Mouse (Mus musculus): ENCODE data around the gene Grb10. TPM values are rescaled to one million over a fixed set of nuclear protein-coding genes. Genes with fewer than 3 reads are reported as not detected.
A peak's percentile ranks its signal among the peaks of the same experiment; 100 is the strongest.

Gene Grb10
- polyA plus RNA-seq, 1 experiment from 2014 or later, result 654 TPM

- Histone ChIP-seq H3K36me3 (peaks cover 92% of the 10 kb centered on the region), H3K27me3 (ENCODE audit: insufficient read depth, poor library complexity, severe bottlenecking) (no peaks in the 10 kb centered on the region), H3K9me3 (no peaks in the 10 kb centered on the region), H3K4me3 (no peak overlapping the region), H3K27ac (0 out of 2 replicates have a peak overlapping the region, but pooled peaks have one; percentile 7), H3K4me1 (peaks cover 18% of the 10 kb centered on the region)
- WGBS, result 83% methylated on average over 8 of the region's 8 CpGs
- DNase-seq (ENCODE audit: low spot score), result no peak
Observed at GRCm38 (mm10) chr11:11934808-11935207, 103.7 kb downstream of the Grb10 start.

- H3K9me3 ChIP-seq, result no peaks in the 10 kb centered on the region
- WGBS, result 67% methylated on average over 11 of the region's 11 CpGs
- no peaks in the 10 kb centered on the region for H3K27me3 ChIP-seq (ENCODE audit: insufficient read depth, poor library complexity, severe bottlenecking)
- H3K36me3 ChIP-seq, result peaks cover 81% of the 10 kb centered on the region
- H3K27ac ChIP-seq, result peak overlapping the region; percentile 38
- DNase-seq (ENCODE audit: low spot score), result no peak
- no peak overlapping the region for H3K4me3 ChIP-seq
- peaks cover 13% of the 10 kb centered on the region for H3K4me1 ChIP-seq
Observed at GRCm38 (mm10) chr11:11932102-11932789, 106.2 kb downstream of the Grb10 start.

GRCm38 (mm10) chr11:11931688-11932087 is 106.8 kb downstream of the Grb10 start:
- H3K36me3 ChIP-seq, result peaks cover 76% of the 10 kb centered on the region
- DNase-seq (ENCODE audit: low spot score), result no peak
- H3K4me3 ChIP-seq, result no peak overlapping the region
- 68% methylated on average over 5 of the region's 5 CpGs for WGBS
- H3K27me3 ChIP-seq (ENCODE audit: insufficient read depth, poor library complexity, severe bottlenecking), result no peaks in the 10 kb centered on the region
- no peaks in the 10 kb centered on the region for H3K9me3 ChIP-seq
- H3K27ac ChIP-seq, result peak overlapping the region; percentile 38; the same call in 1 of the 2 replicates
- peaks cover 13% of the 10 kb centered on the region for H3K4me1 ChIP-seq

- DNase-seq (ENCODE audit: low spot score), result no peak
- no peaks in the 10 kb centered on the region for H3K9me3 ChIP-seq
- no peaks in the 10 kb centered on the region for H3K27me3 ChIP-seq (ENCODE audit: insufficient read depth, poor library complexity, severe bottlenecking)
- WGBS, result 91% methylated on average over 11 of the region's 11 CpGs
- H3K27ac ChIP-seq, result no peak overlapping the region
- H3K4me3 ChIP-seq, result no peak overlapping the region
- peaks cover 64% of the 10 kb centered on the region for H3K36me3 ChIP-seq
- H3K4me1 ChIP-seq, result peaks cover 17% of the 10 kb centered on the region
Observed at GRCm38 (mm10) chr11:11930527-11930926, 108.0 kb downstream of the Grb10 start.

GRCm38 (mm10) chr11:11929059-11929458 is 109.4 kb downstream of the Grb10 start:
- Histone ChIP-seq H3K27me3 (ENCODE audit: insufficient read depth, poor library complexity, severe bottlenecking) (no peaks in the 10 kb centered on the region), H3K4me1 (peaks cover 13% of the 10 kb centered on the region), H3K36me3 (peaks cover 50% of the 10 kb centered on the region), H3K27ac (peak overlapping the region; percentile 53), H3K4me3 (no peak overlapping the region), H3K9me3 (no peaks in the 10 kb centered on the region)
- 82% methylated on average over 3 of the region's 3 CpGs for WGBS
- DNase-seq (ENCODE audit: low spot score), result no peak

DNA sequence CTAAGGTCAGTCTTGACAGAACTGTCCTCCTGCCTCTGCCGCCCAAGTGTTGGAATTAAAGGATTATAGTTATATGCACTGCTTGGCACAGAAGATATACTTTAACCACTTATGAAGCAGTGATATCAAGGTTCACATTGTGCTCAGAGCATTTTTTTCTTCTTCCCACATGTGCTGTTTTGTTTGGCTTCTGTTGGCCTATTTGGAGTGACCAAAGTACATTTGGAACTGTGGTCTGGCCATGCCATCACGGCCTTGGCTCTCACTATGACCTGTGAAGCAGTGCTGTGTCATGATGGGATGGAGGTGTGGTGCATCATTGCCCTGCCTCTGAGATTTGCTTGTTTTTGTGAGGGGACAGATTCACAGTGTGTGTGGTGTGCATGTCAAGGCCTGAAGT is 109.9 kb downstream of the Grb10 start:
- peak overlapping the region; percentile 53 for H3K27ac ChIP-seq

GRCm38 (mm10) chr11:11923900-11924299 is 114.6 kb downstream of the Grb10 start:
- Histone ChIP-seq H3K4me3 (no peak overlapping the region), H3K4me1 (peaks cover 12% of the 10 kb centered on the region; the same call in 1 of the 2 replicates), H3K27ac (no peak overlapping the region), H3K36me3 (peaks cover 2% of the 10 kb centered on the region; the same call in 1 of the 2 replicates), H3K9me3 (no peaks in the 10 kb centered on the region), H3K27me3 (ENCODE audit: insufficient read depth, poor library complexity, severe bottlenecking) (no peaks in the 10 kb centered on the region)
- DNase-seq (ENCODE audit: low spot score), result no peak
- WGBS, result 66% methylated on average over 3 of the region's 3 CpGs

More for the DNA sequence above, 109.9 kb downstream of the Grb10 start:
- Histone ChIP-seq H3K36me3 (peaks cover 45% of the 10 kb centered on the region), H3K27me3 (ENCODE audit: insufficient read depth, poor library complexity, severe bottlenecking) (no peaks in the 10 kb centered on the region), H3K4me3 (no peak overlapping the region), H3K9me3 (no peaks in the 10 kb centered on the region), H3K4me1 (peaks cover 18% of the 10 kb centered on the region)
- DNase-seq (ENCODE audit: low spot score), result no peak
- WGBS, result 88% methylated on average over 2 of the region's 2 CpGs

DNA sequence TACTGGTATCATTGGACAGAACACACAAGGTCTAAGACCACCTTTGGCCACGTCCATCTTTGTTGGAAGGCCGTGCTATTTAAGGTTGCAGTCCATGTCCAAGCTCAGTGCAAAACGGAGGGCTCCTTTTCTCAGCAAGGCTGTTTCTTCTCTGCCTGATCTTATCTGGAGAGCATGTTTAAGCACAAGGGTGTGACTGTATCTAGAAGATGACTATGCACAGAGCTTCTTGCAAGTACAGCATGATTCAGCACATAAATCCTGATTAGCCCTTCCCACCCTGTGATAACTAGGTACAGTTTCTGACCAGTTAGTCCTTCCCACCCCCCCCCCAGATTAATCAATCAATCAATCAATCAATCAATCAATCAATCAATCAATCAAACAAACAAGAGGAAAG is 115.1 kb downstream of the Grb10 start:
- H3K27me3 ChIP-seq (ENCODE audit: insufficient read depth, poor library complexity, severe bottlenecking), result no peaks in the 10 kb centered on the region
- DNase-seq (ENCODE audit: low spot score), result no peak

GRCm38 (mm10) chr11:11922106-11922505 is 116.4 kb downstream of the Grb10 start:
- no peak overlapping the region for H3K4me3 ChIP-seq
- WGBS, result 87% methylated on average over 2 of the region's 2 CpGs
- H3K4me1 ChIP-seq, result peaks cover 12% of the 10 kb centered on the region; the same call in 1 of the 2 replicates
- H3K27ac ChIP-seq, result no peak overlapping the region
- no peaks in the 10 kb centered on the region for H3K36me3 ChIP-seq
- H3K9me3 ChIP-seq, result no peaks in the 10 kb centered on the region
- DNase-seq (ENCODE audit: low spot score), result no peak
- H3K27me3 ChIP-seq (ENCODE audit: insufficient read depth, poor library complexity, severe bottlenecking), result no peaks in the 10 kb centered on the region

More for the DNA sequence above, 115.1 kb downstream of the Grb10 start:
- Histone ChIP-seq H3K4me1 (peaks cover 12% of the 10 kb centered on the region; the same call in 1 of the 2 replicates), H3K27ac (no peak overlapping the region), H3K36me3 (no peaks in the 10 kb centered on the region), H3K4me3 (no peak overlapping the region), H3K9me3 (no peaks in the 10 kb centered on the region)
- 55% methylated on average over 3 of the region's 3 CpGs for WGBS

DNA sequence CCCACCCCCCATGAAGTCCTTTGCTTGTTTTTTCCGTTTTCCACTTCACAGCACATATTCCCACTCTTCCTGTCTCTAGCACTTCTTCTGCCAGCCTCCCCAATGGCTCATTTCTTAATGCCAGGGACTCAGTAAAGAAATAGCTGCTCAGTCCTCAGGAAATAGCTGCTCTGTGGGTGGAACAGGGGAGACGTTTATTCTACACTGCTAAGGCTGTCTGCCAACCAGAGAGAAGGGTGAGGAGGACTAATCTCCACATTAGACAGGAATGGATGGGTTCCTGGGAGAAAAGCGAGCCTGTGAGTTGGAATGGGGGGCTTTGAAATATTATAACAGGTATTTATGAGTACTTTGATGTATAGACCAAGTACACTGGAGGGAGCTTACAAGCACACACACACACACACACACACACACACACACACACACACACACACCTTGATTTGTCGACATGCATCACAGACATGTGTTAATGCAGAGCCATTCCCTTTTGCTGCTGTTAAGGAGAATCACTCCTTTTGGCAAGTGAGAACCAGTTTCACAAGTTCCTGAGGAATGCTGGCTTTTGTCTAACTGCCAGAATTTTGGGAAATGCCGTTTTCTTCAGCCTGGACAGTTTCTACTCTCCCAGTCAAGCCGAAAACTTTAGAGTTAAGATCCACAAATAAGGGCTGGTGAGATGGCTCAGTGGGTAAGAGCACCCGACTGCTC is 130.6 kb downstream of the Grb10 start:
- H3K36me3 ChIP-seq, result no peaks in the 10 kb centered on the region
- H3K27ac ChIP-seq, result peak overlapping the region; percentile 47
- H3K4me3 ChIP-seq, result no peak overlapping the region
- no peaks in the 10 kb centered on the region for H3K4me1 ChIP-seq
- no peak for DNase-seq (ENCODE audit: low spot score)
- no peaks in the 10 kb centered on the region for H3K27me3 ChIP-seq (ENCODE audit: insufficient read depth, poor library complexity, severe bottlenecking)
- no peaks in the 10 kb centered on the region for H3K9me3 ChIP-seq
- WGBS, result 62% methylated on average over 7 of the region's 7 CpGs

- Histone ChIP-seq H3K27ac (no peak overlapping the region), H3K36me3 (no peaks in the 10 kb centered on the region), H3K4me1 (peaks cover 10% of the 10 kb centered on the region), H3K27me3 (ENCODE audit: insufficient read depth, poor library complexity, severe bottlenecking) (no peaks in the 10 kb centered on the region), H3K9me3 (no peaks in the 10 kb centered on the region), H3K4me3 (no peak overlapping the region)
- DNase-seq (ENCODE audit: low spot score), result no peak
Observed at GRCm38 (mm10) chr11:11905518-11905917, 133.0 kb downstream of the Grb10 start.

- WGBS, result 77% methylated on average over 5 of the region's 5 CpGs
- no peak overlapping the region for H3K4me3 ChIP-seq
Observed at GRCm38 (mm10) chr11:11904995-11905394, 133.5 kb downstream of the Grb10 start.

GRCm38 (mm10) chr11:11901509-11901908 is 137.0 kb downstream of the Grb10 start:
- H3K27ac ChIP-seq, result peak overlapping the region; percentile 81
- DNase-seq (ENCODE audit: low spot score), result peak; percentile 92
- H3K27me3 ChIP-seq (ENCODE audit: insufficient read depth, poor library complexity, severe bottlenecking), result no peaks in the 10 kb centered on the region
- H3K4me1 ChIP-seq, result peaks cover 23% of the 10 kb centered on the region
- WGBS, result 17% methylated on average over 5 of the region's 5 CpGs
- H3K4me3 ChIP-seq, result no peak overlapping the region
- no peaks in the 10 kb centered on the region for H3K36me3 ChIP-seq
- H3K9me3 ChIP-seq, result no peaks in the 10 kb centered on the region

More at GRCm38 (mm10) chr11:11904995-11905394, 133.5 kb downstream of the Grb10 start:
- no peaks in the 10 kb centered on the region for H3K36me3 ChIP-seq
- DNase-seq (ENCODE audit: low spot score), result no peak
- no peaks in the 10 kb centered on the region for H3K27me3 ChIP-seq (ENCODE audit: insufficient read depth, poor library complexity, severe bottlenecking)
- H3K27ac ChIP-seq, result no peak overlapping the region; the same call in 1 of the 2 replicates
- peaks cover 10% of the 10 kb centered on the region for H3K4me1 ChIP-seq
- no peaks in the 10 kb centered on the region for H3K9me3 ChIP-seq

Measured in heart, embryonic 10.5 days (tissue).